Comparison of ENCODE assay signal across 8 mouse cellular contexts in the genomic region with DNA sequence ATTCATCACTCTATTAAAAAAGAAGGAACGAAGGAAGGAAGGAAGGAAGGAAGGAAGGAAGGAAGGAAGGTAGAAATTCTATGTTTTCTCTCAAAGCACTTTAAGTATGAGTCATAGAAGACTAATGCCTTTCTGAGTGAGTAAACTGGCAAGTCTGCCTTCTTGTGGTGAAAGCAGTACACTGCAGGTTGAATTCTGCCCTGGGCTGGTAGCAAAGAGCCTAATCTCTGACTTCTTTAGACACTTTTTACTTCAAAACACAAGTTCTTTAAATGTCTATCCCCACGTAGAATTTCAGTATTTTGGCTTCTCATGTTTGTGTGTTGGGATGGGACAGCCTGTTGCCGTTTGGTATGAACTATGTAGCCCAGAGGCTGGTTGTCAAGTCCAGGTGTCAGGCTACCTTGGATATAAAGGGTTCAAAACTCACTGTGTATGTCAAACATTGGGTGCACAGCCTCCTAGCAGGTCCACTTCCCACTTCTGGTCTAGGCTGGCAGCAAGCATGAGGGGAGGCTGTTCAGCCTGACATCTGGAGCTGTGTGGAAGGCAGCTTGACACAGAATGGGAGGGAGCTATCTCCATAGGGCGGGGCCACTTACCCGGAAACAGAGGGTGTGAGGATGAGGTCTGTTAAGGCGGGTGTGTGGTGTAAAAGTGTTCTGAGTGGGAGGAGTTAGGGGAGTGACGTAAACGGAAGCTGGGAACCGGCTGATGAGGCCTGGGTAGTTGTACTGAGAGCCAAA. TPM values are rescaled to one million over a fixed set of nuclear protein-coding genes. Genes with fewer than 3 reads are reported as not detected.
DNase-seq lines count a peak whose midpoint lies in the region; ATAC-seq and TF ChIP-seq lines count a peak whose summit lies in the region.

No protein-coding gene starts in this region.

- peak; percentile 95 for DNase-seq in CD4-positive helper T cell, adult 2 months (ENCODE audit: low read depth, low spot score)
- DNase-seq in brain, embryonic 18.5 days (ENCODE audit: low read depth, low spot score): peak; percentile 54
- DNase-seq in kidney, postnatal 0 days (ENCODE audit: low spot score): peak; percentile 95
- peak; percentile 79 for DNase-seq in liver, embryonic 11.5 days (ENCODE audit: low spot score)
- DNase-seq in naive thymus-derived CD4-positive, alpha-beta T cell, adult 2 months (ENCODE audit: low read depth): peak; percentile 96

- peak overlapping the region; percentile 63 for H3K4me3 ChIP-seq in heart, embryonic 12.5 days
- H3K4me3 ChIP-seq in kidney, postnatal 0 days (replicated peaks; ENCODE audit: low read depth, low read length): peak overlapping the region; percentile 40
- peak overlapping the region; percentile 56 for H3K4me3 ChIP-seq in liver, embryonic 11.5 days (ENCODE audit: low read depth, low read length)
- H3K4me3 ChIP-seq in stomach, embryonic 14.5 days (ENCODE audit: low read depth, low read length): peak overlapping the region; percentile 38

- WGBS in heart, embryonic 12.5 days: 5% methylated on average over 9 of the region's 9 CpGs
- 2% methylated on average over 9 of the region's 9 CpGs for WGBS in kidney, postnatal 0 days
- 2% methylated on average over 9 of the region's 9 CpGs for WGBS in liver, embryonic 11.5 days
- 3% methylated on average over 9 of the region's 9 CpGs for WGBS in stomach, embryonic 14.5 days

- peak overlapping the region; percentile 67 for H3K9ac ChIP-seq in heart, embryonic 12.5 days
- H3K9ac ChIP-seq in kidney, postnatal 0 days (ENCODE audit: low read depth, low read length): 0 out of 2 replicates have a peak overlapping the region, but pooled peaks have one; percentile 37
- peak overlapping the region; percentile 66 for H3K9ac ChIP-seq in liver, embryonic 11.5 days (ENCODE audit: low read depth, low read length)
- 0 out of 2 replicates have a peak overlapping the region, but pooled peaks have one; percentile 6 for H3K9ac ChIP-seq in stomach, embryonic 14.5 days (replicated peaks; ENCODE audit: low read depth, low read length)

- TF ChIP-seq CTCF in kidney, postnatal 0 days (IDR thresholded peaks at IDR 0.05; ENCODE audit: low read depth): peak; percentile 82

- peak; percentile 96 for ATAC-seq in erythroid progenitor cell, adult 5-6 weeks (replicated peaks; ENCODE audit: low FRiP score, poor library complexity, severe bottlenecking)
- ATAC-seq in heart, embryonic 12.5 days (ENCODE audit: insufficient number of reproducible peaks, low FRiP score): peak; percentile 100
- peak; percentile 100 for ATAC-seq in kidney, postnatal 0 days (replicated peaks; ENCODE audit: low FRiP score, low read depth)
- ATAC-seq in liver, embryonic 11.5 days (replicated peaks; ENCODE audit: low FRiP score): peak; percentile 99
- ATAC-seq in stomach, embryonic 14.5 days (ENCODE audit: insufficient number of reproducible peaks, insufficient read depth, low FRiP score, low read depth): peak; percentile 100

- peak overlapping the region; percentile 62 for H3K4me2 ChIP-seq in heart, embryonic 12.5 days
- H3K4me2 ChIP-seq in kidney, postnatal 0 days (ENCODE audit: low read length): peak overlapping the region; percentile 60
- peak overlapping the region; percentile 77 for H3K4me2 ChIP-seq in liver, embryonic 11.5 days
- H3K4me2 ChIP-seq in stomach, embryonic 14.5 days (replicated peaks; ENCODE audit: low read depth, low read length): peak overlapping the region; percentile 37

- no peaks in the 10 kb centered on the region for H3K27me3 ChIP-seq in heart, embryonic 12.5 days (replicated peaks)
- H3K27me3 ChIP-seq in kidney, postnatal 0 days (ENCODE audit: insufficient read depth, low read length): no peaks in the 10 kb centered on the region
- no peaks in the 10 kb centered on the region for H3K27me3 ChIP-seq in liver, embryonic 11.5 days (replicated peaks; ENCODE audit: control insufficient read depth, insufficient read depth, low read length)
- no peaks in the 10 kb centered on the region for H3K27me3 ChIP-seq in stomach, embryonic 14.5 days (ENCODE audit: control insufficient read depth, insufficient read depth, low read length)

- H3K36me3 ChIP-seq in heart, embryonic 12.5 days: no peaks in the 10 kb centered on the region
- H3K36me3 ChIP-seq in kidney, postnatal 0 days (ENCODE audit: insufficient read depth, low read length): no peaks in the 10 kb centered on the region
- no peaks in the 10 kb centered on the region for H3K36me3 ChIP-seq in liver, embryonic 11.5 days (ENCODE audit: control insufficient read depth, insufficient read depth, low read length)
- H3K36me3 ChIP-seq in stomach, embryonic 14.5 days (ENCODE audit: control insufficient read depth, insufficient read depth, low read length): no peaks in the 10 kb centered on the region

- no peaks in the 10 kb centered on the region for H3K9me3 ChIP-seq in heart, embryonic 12.5 days (replicated peaks)
- no peaks in the 10 kb centered on the region for H3K9me3 ChIP-seq in kidney, postnatal 0 days (replicated peaks; ENCODE audit: low read length)
- no peaks in the 10 kb centered on the region for H3K9me3 ChIP-seq in liver, embryonic 11.5 days (ENCODE audit: control insufficient read depth, low read length)
- no peaks in the 10 kb centered on the region for H3K9me3 ChIP-seq in stomach, embryonic 14.5 days (ENCODE audit: control insufficient read depth, low read depth, low read length)

- peak overlapping the region; percentile 36 for H3K27ac ChIP-seq in heart, embryonic 12.5 days (ENCODE audit: poor library complexity, severe bottlenecking)
- H3K27ac ChIP-seq in kidney, postnatal 0 days: peak overlapping the region; percentile 78
- peak overlapping the region; percentile 88 for H3K27ac ChIP-seq in liver, embryonic 11.5 days (ENCODE audit: low read depth, low read length)
- peak overlapping the region; percentile 63 for H3K27ac ChIP-seq in stomach, embryonic 14.5 days (ENCODE audit: low read length)

- no peaks in the 10 kb centered on the region for H3K4me1 ChIP-seq in heart, embryonic 12.5 days (replicated peaks)
- no peaks in the 10 kb centered on the region for H3K4me1 ChIP-seq in kidney, postnatal 0 days (replicated peaks; ENCODE audit: insufficient read depth, low read length)
- no peaks in the 10 kb centered on the region; the same call in 1 of the 2 replicates for H3K4me1 ChIP-seq in liver, embryonic 11.5 days (replicated peaks; ENCODE audit: control insufficient read depth, insufficient read depth, low read length)
- no peaks in the 10 kb centered on the region for H3K4me1 ChIP-seq in stomach, embryonic 14.5 days (ENCODE audit: control insufficient read depth, insufficient read depth, low read length)

RNA-seq across cellular contexts. Expression of a gene that starts 12.2 kb away (rescaled TPM):
- total RNA-seq in erythroid progenitor cell, adult 5-6 weeks (2015; ENCODE audit: low replicate concordance): not detected in 2 replicates
- 4.2 TPM in 1 of 2 replicates, not detected in the other for total RNA-seq in erythroid progenitor cell, adult 5-6 weeks (2017; ENCODE audit: low replicate concordance)
- polyA plus RNA-seq in heart, embryonic 12.5 days (2016; fragmentation: Nextera tagmentation; extraction: Ambion mirVana): 3.1 and 4.6 TPM in 2 replicates
- polyA plus RNA-seq in kidney, postnatal 0 days (2015; fragmentation: Nextera tagmentation; extraction: Ambion mirVana): 4.6 and 7.9 TPM in 2 replicates
- polyA plus RNA-seq in liver, embryonic 11.5 days (2014; fragmentation: Nextera tagmentation; extraction: Ambion mirVana): 6.1 and 8.7 TPM in 2 replicates
- polyA plus RNA-seq in stomach, embryonic 14.5 days (2014; fragmentation: Nextera tagmentation; extraction: Ambion mirVana): 5.4 and 7.0 TPM in 2 replicates

RNA-seq across cellular contexts. Expression of a gene that starts 28.1 kb away (rescaled TPM):
- total RNA-seq in erythroid progenitor cell, adult 5-6 weeks (2015; ENCODE audit: low replicate concordance): 7.2 and 15.1 TPM in 2 replicates
- total RNA-seq in erythroid progenitor cell, adult 5-6 weeks (2017; ENCODE audit: low replicate concordance): 1.9 and 4.4 TPM in 2 replicates
- 8.1 and 8.7 TPM in 2 replicates for polyA plus RNA-seq in heart, embryonic 12.5 days (2016; fragmentation: Nextera tagmentation; extraction: Ambion mirVana)
- 10.3 and 11.0 TPM in 2 replicates for polyA plus RNA-seq in kidney, postnatal 0 days (2015; fragmentation: Nextera tagmentation; extraction: Ambion mirVana)
- polyA plus RNA-seq in liver, embryonic 11.5 days (2014; fragmentation: Nextera tagmentation; extraction: Ambion mirVana): 9.7 and 9.9 TPM in 2 replicates
- 13.1 and 16.5 TPM in 2 replicates for polyA plus RNA-seq in stomach, embryonic 14.5 days (2014; fragmentation: Nextera tagmentation; extraction: Ambion mirVana)

RNA-seq across cellular contexts. Expression of a gene that starts 29.0 kb away (rescaled TPM):
- total RNA-seq in erythroid progenitor cell, adult 5-6 weeks (2015; ENCODE audit: low replicate concordance): 3.6 and 10.1 TPM in 2 replicates
- 1.3 and 1.4 TPM in 2 replicates for total RNA-seq in erythroid progenitor cell, adult 5-6 weeks (2017; ENCODE audit: low replicate concordance)
- 4.3 and 5.1 TPM in 2 replicates for polyA plus RNA-seq in heart, embryonic 12.5 days (2016; fragmentation: Nextera tagmentation; extraction: Ambion mirVana)
- 2.7 and 3.4 TPM in 2 replicates for polyA plus RNA-seq in kidney, postnatal 0 days (2015; fragmentation: Nextera tagmentation; extraction: Ambion mirVana)
- polyA plus RNA-seq in liver, embryonic 11.5 days (2014; fragmentation: Nextera tagmentation; extraction: Ambion mirVana): 3.4 and 3.9 TPM in 2 replicates
- polyA plus RNA-seq in stomach, embryonic 14.5 days (2014; fragmentation: Nextera tagmentation; extraction: Ambion mirVana): 4.9 and 6.3 TPM in 2 replicates

RNA-seq across cellular contexts. Expression of a gene that starts 51.1 kb away (rescaled TPM):
- total RNA-seq in erythroid progenitor cell, adult 5-6 weeks (2015; ENCODE audit: low replicate concordance): 1.1 and 2.1 TPM in 2 replicates
- 1.7 and 4.6 TPM in 2 replicates for total RNA-seq in erythroid progenitor cell, adult 5-6 weeks (2017; ENCODE audit: low replicate concordance)
- 4.4 and 6.2 TPM in 2 replicates for polyA plus RNA-seq in heart, embryonic 12.5 days (2016; fragmentation: Nextera tagmentation; extraction: Ambion mirVana)
- 5.5 and 5.7 TPM in 2 replicates for polyA plus RNA-seq in kidney, postnatal 0 days (2015; fragmentation: Nextera tagmentation; extraction: Ambion mirVana)
- 5.1 and 5.8 TPM in 2 replicates for polyA plus RNA-seq in liver, embryonic 11.5 days (2014; fragmentation: Nextera tagmentation; extraction: Ambion mirVana)
- polyA plus RNA-seq in stomach, embryonic 14.5 days (2014; fragmentation: Nextera tagmentation; extraction: Ambion mirVana): 7.0 and 8.3 TPM in 2 replicates

Comparison
In these comparisons a context has a peak if more than half of its experiments do, and no peak if none do; other contexts are left out.
1. Peak in every context shown above with its lines: DNase-seq, ATAC-seq, H3K4me3 ChIP-seq and H3K27ac ChIP-seq.
2. H3K27ac ChIP-seq: peak in every context shown above with its lines; median percentile 88 in liver, embryonic 11.5 days; 78 in kidney, postnatal 0 days; 63 in stomach, embryonic 14.5 days; 36 in heart, embryonic 12.5 days.
3. H3K9ac ChIP-seq: peak in every context shown above with its lines; median percentile 67 in heart, embryonic 12.5 days; 66 in liver, embryonic 11.5 days; 37 in kidney, postnatal 0 days; 6 in stomach, embryonic 14.5 days.